Mouse (Mus musculus): ENCODE results near the gene Ephb1.

GRCm38 (mm10) chr9:102107978-102108377 is 246.5 kb downstream of the Ephb1 start:
- TF ChIP-seq GATA1 (IDR thresholded peaks at IDR 0.05; ENCODE audit: borderline replicate concordance, low read length) = no peak
- TF ChIP-seq FLI1 (IDR thresholded peaks at IDR 0.05; ENCODE audit: low read length) = no peak

All from megakaryocyte, embryonic 14.5 days (primary cell).